Mouse (Mus musculus): Measurements from ENCODE around the gene Gm21905.

DNA sequence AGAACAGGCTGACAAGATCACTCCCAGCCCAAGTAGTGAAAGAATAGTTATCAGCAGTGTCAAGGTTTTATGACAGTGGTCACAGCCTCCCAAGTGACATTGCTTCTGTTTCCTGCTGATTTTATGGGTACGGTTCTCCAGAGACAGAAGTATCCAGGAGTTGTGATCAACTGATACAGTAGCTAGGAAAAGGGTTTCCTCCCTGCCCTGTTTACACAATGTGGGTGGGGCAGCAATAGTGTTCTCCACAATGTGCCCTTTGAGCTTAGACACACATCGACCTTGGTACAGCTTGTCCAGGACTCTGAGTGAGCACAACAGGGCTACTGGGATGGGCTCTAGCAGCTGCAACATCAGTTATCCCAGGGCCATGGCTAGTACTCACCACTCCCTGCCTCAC, 14.6 kb downstream of the Gm21905 start:
- TF ChIP-seq POLR2A (IDR thresholded peaks at IDR 0.05; ENCODE audit: borderline replicate concordance, extremely low read depth, low read depth, low read length) (peak; percentile 37; the same call in 1 of the 2 replicates), CTCF (IDR thresholded peaks at IDR 0.05; ENCODE audit: insufficient read depth, low read length) (no peak)
